Mouse (Mus musculus): ENCODE measurements around the gene Gm28048.

- TF ChIP-seq CTCF (IDR thresholded peaks at IDR 0.05) (no peak), POLR2A (IDR thresholded peaks at IDR 0.05; ENCODE audit: insufficient read depth, low read depth, low read length) (no peak), EP300 (IDR thresholded peaks at IDR 0.05; ENCODE audit: insufficient read depth, low read depth, low read length) (no peak)
Measured at GRCm38 (mm10) chr11:22868582-22868981, 113.3 kb downstream of the Gm28048 start.
